Mouse (Mus musculus) ES-E14 (cell line): Measurements from ENCODE around the gene Unc13b. TPM values are rescaled to one million over a fixed set of nuclear protein-coding genes. Genes with fewer than 3 reads are reported as not detected.

Source experiments
- DNase-seq: peaks from one replicate; pipeline ENCODE4 v3.0.0-alpha.2; 2013; ENCODE audit warnings: low read depth, low spot score
- H3K27ac ChIP-seq: 2 replicates; pipeline ENCODE4 v1.5.1; 2012; ENCODE audit warnings: low read depth, mild to moderate bottlenecking, low read length, moderate library complexity, mixed read lengths; ENCODE audit not compliant: poor library complexity, insufficient read depth, severe bottlenecking
- H3K36me3 ChIP-seq: 2 replicates; pipeline ENCODE4 v1.6.1; 2012; ENCODE audit warnings: mild to moderate bottlenecking, low read length, moderate library complexity, mixed read lengths; ENCODE audit not compliant: control insufficient read depth, poor library complexity, insufficient read depth, severe bottlenecking
- H3K4me1 ChIP-seq, 2 experiments: fragments of 150-350 bp in 1 of 2; sonication (generic) in 1 of 2; 2 replicates each; pipeline ENCODE4 v1.6.1; 2012; ENCODE audit warnings: low read length in 2 of 2, mild to moderate bottlenecking in 1 of 2, mixed read lengths in 1 of 2; ENCODE audit not compliant: control insufficient read depth in 2 of 2, insufficient read depth in 2 of 2, poor library complexity in 1 of 2
- H3K4me3 ChIP-seq, 2 experiments: fragments of 150-350 bp in 1 of 2; sonication (generic) in 1 of 2; 2 replicates each; pipeline ENCODE4 v1.5.1; 2012; ENCODE audit warnings: low read length in 2 of 2, low read depth in 1 of 2, mild to moderate bottlenecking in 1 of 2, mixed read lengths in 1 of 2; ENCODE audit not compliant: insufficient read depth in 1 of 2, poor library complexity in 1 of 2, severe bottlenecking in 1 of 2
- H3K9ac ChIP-seq: 2 replicates; pipeline ENCODE4 v1.6.1; 2012; ENCODE audit warnings: low read depth, mild to moderate bottlenecking, low read length, mixed read lengths; ENCODE audit not compliant: poor library complexity, insufficient read depth, severe bottlenecking
- H3K9me3 ChIP-seq: fragments of 150-350 bp; sonication (generic); 2 replicates; pipeline ENCODE4 v1.6.1; 2012; ENCODE audit warnings: low read depth, mild to moderate bottlenecking, low read length; ENCODE audit not compliant: control insufficient read depth, insufficient read depth
- CHD2 ChIP-seq: IDR thresholded peaks from 2 replicates; pipeline ENCODE4 v1.6.1; 2014; ENCODE audit warnings: mild to moderate bottlenecking, low read depth, low read length, inconsistent platforms
- HCFC1 ChIP-seq: IDR thresholded peaks from 2 replicates; pipeline ENCODE4 v1.6.1; 2012; ENCODE audit warnings: low read length, inconsistent platforms, borderline replicate concordance; ENCODE audit not compliant: insufficient read depth
- MAFK ChIP-seq: IDR thresholded peaks from 2 replicates; pipeline ENCODE4 v1.6.1; 2014; ENCODE audit warnings: mild to moderate bottlenecking, low read depth, low read length, inconsistent platforms; ENCODE audit not compliant: insufficient read depth
- ZC3H11A ChIP-seq: IDR thresholded peaks from 2 replicates; pipeline ENCODE4 v1.6.1; 2012; ENCODE audit warnings: low read depth, mild to moderate bottlenecking, inconsistent platforms, low read length, borderline replicate concordance
- ZNF384 ChIP-seq: IDR thresholded peaks from 2 replicates; pipeline ENCODE4 v1.6.1; 2012; ENCODE audit warnings: low read depth, low read length, inconsistent platforms
- in situ Hi-C, 2 experiments: fragments of 600-800 bp; cut with MboI; formaldehyde crosslinking; loops; one replicate each; pipeline ENCODE4 v1.15.1; 2025; ENCODE audit warnings: low sequenced_read_pairs in 2 of 2, inconsistent platforms in 1 of 2; ENCODE audit not compliant: unreplicated experiment in 2 of 2
- total RNA-seq: library from RNA; depleted of rRNA; stranded (reverse); fragments of 300-350 nt; gene quantifications from 2 replicates; pipeline ENCODE4 v1.2.3, GENCODE M21; 2012

Unc13b gene
- total RNA-seq, 1 experiment: 13.3 TPM

DNA sequence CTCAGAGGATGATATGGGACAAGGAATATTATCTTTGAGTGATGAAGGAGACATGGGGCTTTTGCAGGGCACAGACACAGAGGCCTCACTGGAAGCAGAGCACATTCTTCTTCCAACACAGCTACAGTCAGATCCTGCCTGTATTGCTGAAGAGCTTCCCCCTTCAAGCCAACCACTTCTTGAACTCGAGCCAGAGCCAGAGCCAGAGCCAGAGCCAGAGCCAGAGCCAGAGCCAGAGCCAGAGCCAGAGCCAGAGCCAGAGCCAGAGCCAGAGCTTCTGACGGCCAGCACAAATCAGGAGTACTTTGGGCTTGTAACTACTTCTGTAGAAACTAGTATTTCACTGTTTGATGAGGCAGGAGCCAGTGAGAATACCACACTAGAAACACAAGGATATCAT is 118.4 kb downstream of the Unc13b start:
- no peak overlapping the region for H3K4me3 ChIP-seq
- H3K36me3 ChIP-seq: no peaks in the 10 kb centered on the region
- H3K27ac ChIP-seq: no peak overlapping the region
- no peak for DNase-seq
- no peaks in the 10 kb centered on the region for H3K4me1 ChIP-seq
- TF ChIP-seq ZNF384: no peak
- H3K9me3 ChIP-seq: no peaks in the 10 kb centered on the region
- in situ Hi-C loops: no loop called here
- H3K9ac ChIP-seq: no peak overlapping the region

DNA sequence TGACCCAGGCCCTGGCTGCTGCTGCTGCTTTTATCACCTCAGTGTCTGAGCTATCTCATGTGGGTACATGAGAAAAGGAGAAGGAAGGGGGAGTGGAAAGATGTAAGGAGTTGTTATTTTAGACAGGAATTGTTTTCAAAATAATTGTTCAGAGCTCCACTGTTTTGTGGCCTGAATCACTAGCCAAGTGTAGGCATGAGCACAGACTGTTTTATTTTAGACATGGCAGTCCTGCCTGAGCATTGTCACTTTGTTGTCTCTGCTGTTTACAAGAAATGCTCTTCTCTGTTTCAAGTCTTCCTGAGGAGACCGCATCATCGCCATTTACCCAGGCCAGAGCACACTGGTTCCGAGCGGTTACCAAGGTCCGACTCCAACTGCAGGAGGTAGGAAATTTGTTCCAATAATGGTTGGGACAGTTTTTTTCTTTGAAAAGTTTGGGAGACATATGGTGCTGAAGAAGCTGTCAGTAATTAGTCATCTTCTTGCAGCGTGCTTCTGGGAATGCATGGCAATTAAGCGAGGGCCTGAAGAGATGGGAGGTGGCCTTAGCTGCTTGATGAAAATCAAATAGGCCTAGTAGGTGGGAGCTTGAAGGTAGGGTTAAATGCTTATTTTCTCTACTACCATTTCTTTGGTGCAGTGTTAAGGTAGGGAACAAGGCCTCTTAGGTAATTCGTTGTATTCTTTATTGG is 123.9 kb downstream of the Unc13b start:
- no peak for DNase-seq
- no peaks in the 10 kb centered on the region for H3K36me3 ChIP-seq
- H3K4me3 ChIP-seq: no peak overlapping the region
- H3K9ac ChIP-seq: no peak overlapping the region
- H3K4me1 ChIP-seq: no peaks in the 10 kb centered on the region
- no peak overlapping the region for H3K27ac ChIP-seq
- TF ChIP-seq MAFK: no peak
- no peak for TF ChIP-seq ZNF384
- TF ChIP-seq HCFC1: no peak
- no peak for TF ChIP-seq CHD2
- TF ChIP-seq ZC3H11A: no peak
- in situ Hi-C loops: no loop called here
- no peaks in the 10 kb centered on the region for H3K9me3 ChIP-seq

DNA sequence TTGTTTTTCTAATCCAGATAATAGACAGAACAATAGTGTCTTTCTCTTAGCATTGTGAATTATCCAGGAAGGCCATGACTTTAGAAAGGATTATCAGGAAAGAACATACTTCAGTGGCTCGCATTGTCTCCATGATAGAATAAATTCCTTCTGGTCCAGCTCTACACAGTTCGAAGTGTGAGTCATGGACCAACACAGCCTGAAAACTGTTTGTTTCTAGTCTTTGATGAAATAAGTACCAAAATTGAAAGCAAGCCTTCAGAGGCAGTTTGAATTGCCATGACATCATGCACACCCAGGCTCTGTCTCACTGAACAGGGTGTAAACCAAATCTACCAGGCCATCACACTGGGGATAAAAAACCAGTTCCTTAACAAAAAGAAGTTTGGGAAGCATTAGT is 128.7 kb downstream of the Unc13b start:
- Histone ChIP-seq H3K4me3 (no peak overlapping the region), H3K9me3 (no peaks in the 10 kb centered on the region), H3K27ac (no peak overlapping the region), H3K36me3 (no peaks in the 10 kb centered on the region), H3K4me1 (no peaks in the 10 kb centered on the region), H3K9ac (no peak overlapping the region)
- in situ Hi-C loops: no loop called here
- DNase-seq: no peak
- TF ChIP-seq CHD2: no peak
- no peak for TF ChIP-seq ZNF384
- no peak for TF ChIP-seq MAFK
- no peak for TF ChIP-seq ZC3H11A
- TF ChIP-seq HCFC1: no peak

DNA sequence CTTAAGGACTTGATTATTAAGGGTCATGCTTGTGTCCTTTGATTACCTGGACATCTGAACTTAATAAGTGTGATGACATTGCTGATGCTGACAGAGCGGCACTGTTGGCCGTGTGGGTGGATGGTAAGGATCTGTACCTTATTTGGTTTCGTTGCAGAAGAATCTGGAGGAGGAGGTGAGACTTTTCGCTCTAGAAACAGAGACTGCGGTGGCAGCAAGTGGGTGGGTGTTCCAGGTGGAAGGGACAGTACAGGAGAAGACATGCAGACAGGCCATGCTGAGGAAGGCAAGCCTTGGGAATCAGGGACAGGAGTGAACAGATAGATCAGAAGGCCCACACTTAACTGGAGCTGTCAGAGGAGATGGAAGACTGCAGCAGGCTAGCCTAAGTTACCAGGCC is 130.6 kb downstream of the Unc13b start:
- Histone ChIP-seq H3K36me3 (no peaks in the 10 kb centered on the region), H3K27ac (no peak overlapping the region), H3K4me1 (no peaks in the 10 kb centered on the region), H3K9ac (no peak overlapping the region), H3K9me3 (no peaks in the 10 kb centered on the region), H3K4me3 (no peak overlapping the region)
- DNase-seq: no peak
- TF ChIP-seq ZC3H11A: no peak
- TF ChIP-seq ZNF384: no peak
- no peak for TF ChIP-seq HCFC1
- TF ChIP-seq MAFK: no peak
- no peak for TF ChIP-seq CHD2
- in situ Hi-C loops: no loop called here

DNA sequence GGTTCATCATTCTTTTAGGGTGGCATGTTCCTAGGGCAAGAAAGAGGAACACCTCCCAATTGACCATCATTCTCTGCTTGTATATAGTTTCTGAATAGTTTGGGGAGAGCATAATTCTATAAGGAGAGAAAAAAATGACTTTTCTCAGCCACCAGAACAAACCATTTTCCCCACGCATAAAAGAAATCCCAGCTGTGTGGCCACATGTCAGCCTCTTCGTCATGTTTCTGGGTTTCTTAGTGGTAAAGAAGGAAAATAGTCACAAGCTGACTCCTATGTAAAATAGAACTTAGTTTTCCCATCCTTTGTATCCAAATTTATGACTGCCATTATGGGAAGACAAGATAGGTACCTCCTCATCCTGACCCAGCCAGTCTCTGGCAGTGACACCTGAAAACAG is 146.2 kb downstream of the Unc13b start:
- no peaks in the 10 kb centered on the region for H3K36me3 ChIP-seq
- no peak overlapping the region for H3K9ac ChIP-seq
- TF ChIP-seq MAFK: no peak
- no peak for TF ChIP-seq ZNF384
- TF ChIP-seq ZC3H11A: no peak
- H3K4me3 ChIP-seq: no peak overlapping the region
- in situ Hi-C loops: no loop called here
- DNase-seq: no peak
- H3K27ac ChIP-seq: no peak overlapping the region
- H3K4me1 ChIP-seq: peaks cover 0 to 2% of the 10 kb centered on the region in 2 experiments; a peak in 1 of 4 replicates
- no peaks in the 10 kb centered on the region for H3K9me3 ChIP-seq
